Mouse (Mus musculus): Measurements from ENCODE around the gene Zkscan7. TPM values are rescaled to one million over a fixed set of nuclear protein-coding genes. Genes with fewer than 3 reads are reported as not detected.

Zkscan7 gene
- polyA plus RNA-seq, 1 experiment from 2014 or later: 2.7 TPM

GRCm38 (mm10) chr9:122860752-122861151 lies 24.7 kb upstream of the Zkscan7 start:
- no peak overlapping the region for H3K27ac ChIP-seq (ENCODE audit: low read length)
- no peaks in the 10 kb centered on the region for H3K27me3 ChIP-seq (replicated peaks; ENCODE audit: insufficient read depth, low read length)
- peaks cover 8% of the 10 kb centered on the region; the same call in 1 of the 2 replicates for H3K4me1 ChIP-seq (ENCODE audit: insufficient read depth, low read depth, low read length)
- TF ChIP-seq CTCF (IDR thresholded peaks at IDR 0.05): no peak
- no peak for TF ChIP-seq EP300 (IDR thresholded peaks at IDR 0.05)
- H3K4me3 ChIP-seq (ENCODE audit: low read depth, low read length): no peak overlapping the region
- ATAC-seq (no peak), DNase-seq (ENCODE audit: low spot score) (no peak)
- no peak overlapping the region for H3K4me2 ChIP-seq (replicated peaks; ENCODE audit: low read depth, low read length)
- peaks cover 51% of the 10 kb centered on the region for H3K36me3 ChIP-seq (ENCODE audit: insufficient read depth, low read length)
- peaks cover 26% of the 10 kb centered on the region for H3K9me3 ChIP-seq (ENCODE audit: low read length)
- no peak overlapping the region for H3K9ac ChIP-seq (replicated peaks; ENCODE audit: low read depth)

- H3K9ac ChIP-seq (replicated peaks; ENCODE audit: low read depth): no peak overlapping the region
- 62% methylated on average over 2 of the region's 2 CpGs for WGBS
- H3K36me3 ChIP-seq (ENCODE audit: insufficient read depth, low read length): peaks cover 28% of the 10 kb centered on the region
- peaks cover 20% of the 10 kb centered on the region for H3K9me3 ChIP-seq (ENCODE audit: low read length)
- TF ChIP-seq CTCF (IDR thresholded peaks at IDR 0.05): no peak
- DNase-seq (ENCODE audit: low spot score): no peak
- H3K4me1 ChIP-seq (ENCODE audit: insufficient read depth, low read depth, low read length): peaks cover 8% of the 10 kb centered on the region; the same call in 1 of the 2 replicates
- H3K27ac ChIP-seq (ENCODE audit: low read length): no peak overlapping the region
- H3K4me3 ChIP-seq (ENCODE audit: low read depth, low read length): no peak overlapping the region
- no peak overlapping the region for H3K4me2 ChIP-seq (replicated peaks; ENCODE audit: low read depth, low read length)
- ATAC-seq: no peak
- H3K27me3 ChIP-seq (replicated peaks; ENCODE audit: insufficient read depth, low read length): no peaks in the 10 kb centered on the region
Measured at GRCm38 (mm10) chr9:122863731-122864130, 21.8 kb upstream of the Zkscan7 start.

GRCm38 (mm10) chr9:122864848-122865247 lies 20.6 kb upstream of the Zkscan7 start:
- Histone ChIP-seq H3K4me1 (ENCODE audit: insufficient read depth, low read depth, low read length) (peaks cover 8% of the 10 kb centered on the region; the same call in 1 of the 2 replicates), H3K36me3 (ENCODE audit: insufficient read depth, low read length) (peaks cover 22% of the 10 kb centered on the region), H3K27ac (ENCODE audit: low read length) (no peak overlapping the region), H3K4me3 (ENCODE audit: low read depth, low read length) (peak overlapping the region; percentile 94), H3K27me3 (replicated peaks; ENCODE audit: insufficient read depth, low read length) (no peaks in the 10 kb centered on the region), H3K9ac (replicated peaks; ENCODE audit: low read depth) (peak overlapping the region; percentile 91), H3K9me3 (ENCODE audit: low read length) (peaks cover 11% of the 10 kb centered on the region), H3K4me2 (replicated peaks; ENCODE audit: low read depth, low read length) (peak overlapping the region; percentile 59)
- 49% methylated on average over 3 of the region's 3 CpGs for WGBS
- DNase-seq (ENCODE audit: low spot score) (no peak), ATAC-seq (no peak)
- no peak for TF ChIP-seq CTCF (IDR thresholded peaks at IDR 0.05)
- TF ChIP-seq EP300 (IDR thresholded peaks at IDR 0.05): no peak

- Histone ChIP-seq H3K9me3 (ENCODE audit: low read length) (peaks cover 8% of the 10 kb centered on the region; the same call in 1 of the 2 replicates), H3K27ac (ENCODE audit: low read length) (peak within 1 kb of the TSS; percentile 89), H3K4me1 (ENCODE audit: insufficient read depth, low read depth, low read length) (peaks cover 8% of the 10 kb centered on the region; the same call in 1 of the 2 replicates), H3K4me2 (replicated peaks; ENCODE audit: low read depth, low read length) (peak within 1 kb of the TSS; percentile 59), H3K9ac (replicated peaks; ENCODE audit: low read depth) (peak within 1 kb of the TSS; percentile 91), H3K36me3 (ENCODE audit: insufficient read depth, low read length) (peaks cover 17% of the 10 kb centered on the region), H3K27me3 (replicated peaks; ENCODE audit: insufficient read depth, low read length) (no peaks in the 10 kb centered on the region), H3K4me3 (ENCODE audit: low read depth, low read length) (peak within 1 kb of the TSS; percentile 94)
- WGBS: 3% methylated on average over 34 of the region's 34 CpGs
- peak; percentile 96 for DNase-seq (ENCODE audit: low spot score)
- TF ChIP-seq CTCF (IDR thresholded peaks at IDR 0.05) (no peak), EP300 (IDR thresholded peaks at IDR 0.05) (no peak)
- ATAC-seq: peak; percentile 96
Measured at GRCm38 (mm10) chr9:122865697-122866166, 19.8 kb upstream of the Zkscan7 start, which contains the start of gene Zfp445. Gene Zfp445, minus strand, starts transcription at chr9:122866006.

GRCm38 (mm10) chr9:122866192-122866591 lies 19.3 kb upstream of the Zkscan7 start:
- peaks cover 8% of the 10 kb centered on the region; the same call in 1 of the 2 replicates for H3K4me1 ChIP-seq (ENCODE audit: insufficient read depth, low read depth, low read length)
- WGBS: 67% methylated on average over 4 of the region's 4 CpGs
- DNase-seq (ENCODE audit: low spot score) (no peak), ATAC-seq (peak; percentile 10)
- H3K9me3 ChIP-seq (ENCODE audit: low read length): peaks cover 6% of the 10 kb centered on the region; the same call in 1 of the 2 replicates
- H3K4me2 ChIP-seq (replicated peaks; ENCODE audit: low read depth, low read length): peak overlapping the region; percentile 59
- peaks cover 12% of the 10 kb centered on the region for H3K36me3 ChIP-seq (ENCODE audit: insufficient read depth, low read length)
- H3K4me3 ChIP-seq (ENCODE audit: low read depth, low read length): peak overlapping the region; percentile 94
- H3K9ac ChIP-seq (replicated peaks; ENCODE audit: low read depth): peak overlapping the region; percentile 91
- TF ChIP-seq CTCF (IDR thresholded peaks at IDR 0.05): no peak
- H3K27ac ChIP-seq (ENCODE audit: low read length): no peak overlapping the region
- H3K27me3 ChIP-seq (replicated peaks; ENCODE audit: insufficient read depth, low read length): no peaks in the 10 kb centered on the region

GRCm38 (mm10) chr9:122872595-122872994 lies 12.9 kb upstream of the Zkscan7 start:
- no peaks in the 10 kb centered on the region for H3K36me3 ChIP-seq (ENCODE audit: insufficient read depth, low read length)
- 81% methylated on average over 4 of the region's 4 CpGs for WGBS

More at GRCm38 (mm10) chr9:122872595-122872994, 12.9 kb upstream of the Zkscan7 start:
- Histone ChIP-seq H3K4me3 (ENCODE audit: low read depth, low read length) (no peak overlapping the region), H3K4me2 (replicated peaks; ENCODE audit: low read depth, low read length) (no peak overlapping the region), H3K9ac (replicated peaks; ENCODE audit: low read depth) (no peak overlapping the region), H3K4me1 (ENCODE audit: insufficient read depth, low read depth, low read length) (no peaks in the 10 kb centered on the region), H3K9me3 (ENCODE audit: low read length) (no peaks in the 10 kb centered on the region), H3K27me3 (replicated peaks; ENCODE audit: insufficient read depth, low read length) (no peaks in the 10 kb centered on the region), H3K27ac (ENCODE audit: low read length) (no peak overlapping the region)
- DNase-seq (ENCODE audit: low spot score) (no peak), ATAC-seq (no peak)
- TF ChIP-seq CTCF (IDR thresholded peaks at IDR 0.05): no peak
- no peak for TF ChIP-seq EP300 (IDR thresholded peaks at IDR 0.05)

Data from lung, postnatal 0 days (tissue).